Mouse (Mus musculus) erythroblast, adult 5-6 weeks (primary cell): ENCODE measurements around the gene Mrpl23. TPM values are rescaled to one million over a fixed set of nuclear protein-coding genes. Genes with fewer than 3 reads are reported as not detected.

Experiments used
- ATAC-seq: replicated peaks from 2 replicates; pipeline ENCODE4 v1.8.0; 2016; ENCODE audit warnings: moderate number of reproducible peaks, mild to moderate bottlenecking, moderate TSS enrichment, inconsistent platforms; ENCODE audit not compliant: poor library complexity, low FRiP score, severe bottlenecking
- total RNA-seq, 2 experiments: library from RNA; stranded (forward) in 1 of 2; stranded (reverse) in 1 of 2; fragments of 150-400 nt in 1 of 2; fragments of 200-764, 138-1000 nt in 1 of 2; gene quantifications; 2 replicates each; pipeline versions ENCODE4 v1.2.3 to v1.2.4; 2015 to 2017; ENCODE audit warnings: low replicate concordance in 2 of 2

The Mrpl23 gene
- total RNA-seq, 2 experiments from 2014 or later = 3.7 TPM; not detected in 1

GRCm38 (mm10) chr7:142516221-142516978 lies 16.1 kb upstream of the Mrpl23 start:
- 0 out of 2 replicates have a peak, but pooled peaks have one; percentile 25 for ATAC-seq

GRCm38 (mm10) chr7:142517531-142517930 lies 15.0 kb upstream of the Mrpl23 start:
- no peak for ATAC-seq

DNA sequence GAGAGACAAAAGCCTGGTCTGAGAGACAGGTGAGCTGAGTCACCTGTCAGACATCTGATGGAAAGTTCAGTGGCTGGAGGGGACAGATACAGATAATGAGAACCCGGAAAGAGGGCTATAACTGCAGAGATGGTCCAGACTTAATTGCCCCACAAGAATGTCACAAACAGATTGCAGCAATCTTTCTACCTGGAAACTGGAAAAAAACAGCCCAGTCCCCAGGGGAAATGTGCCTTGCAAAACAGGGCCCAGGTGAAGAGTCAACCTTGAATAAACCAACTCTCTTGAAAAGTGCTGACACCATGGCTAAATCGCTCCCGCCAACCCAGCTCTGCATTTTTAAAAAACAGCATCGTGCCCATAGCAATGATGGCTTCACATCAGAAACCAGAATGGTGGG lies 12.2 kb upstream of the Mrpl23 start:
- ATAC-seq = no peak

DNA sequence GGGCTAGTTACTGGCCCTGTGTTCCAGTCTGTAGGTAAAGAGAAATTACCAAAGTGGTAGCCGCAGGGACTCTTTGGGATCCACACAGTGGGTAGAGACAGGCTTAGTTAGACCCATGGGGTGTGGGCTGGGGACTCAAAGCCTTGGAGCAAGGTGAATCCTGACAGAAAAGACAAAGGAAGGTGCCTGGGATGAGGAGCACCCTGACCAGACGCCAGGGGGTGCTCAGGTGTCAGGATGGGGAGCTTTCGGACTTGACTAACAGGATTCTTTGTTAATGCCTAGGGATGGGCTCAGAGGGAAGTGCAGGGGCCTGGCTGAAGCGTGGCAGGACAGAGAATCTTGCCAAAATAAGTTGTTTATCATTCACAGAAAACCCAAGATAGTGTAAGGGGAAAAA lies 10.1 kb upstream of the Mrpl23 start:
- no peak for ATAC-seq

DNA sequence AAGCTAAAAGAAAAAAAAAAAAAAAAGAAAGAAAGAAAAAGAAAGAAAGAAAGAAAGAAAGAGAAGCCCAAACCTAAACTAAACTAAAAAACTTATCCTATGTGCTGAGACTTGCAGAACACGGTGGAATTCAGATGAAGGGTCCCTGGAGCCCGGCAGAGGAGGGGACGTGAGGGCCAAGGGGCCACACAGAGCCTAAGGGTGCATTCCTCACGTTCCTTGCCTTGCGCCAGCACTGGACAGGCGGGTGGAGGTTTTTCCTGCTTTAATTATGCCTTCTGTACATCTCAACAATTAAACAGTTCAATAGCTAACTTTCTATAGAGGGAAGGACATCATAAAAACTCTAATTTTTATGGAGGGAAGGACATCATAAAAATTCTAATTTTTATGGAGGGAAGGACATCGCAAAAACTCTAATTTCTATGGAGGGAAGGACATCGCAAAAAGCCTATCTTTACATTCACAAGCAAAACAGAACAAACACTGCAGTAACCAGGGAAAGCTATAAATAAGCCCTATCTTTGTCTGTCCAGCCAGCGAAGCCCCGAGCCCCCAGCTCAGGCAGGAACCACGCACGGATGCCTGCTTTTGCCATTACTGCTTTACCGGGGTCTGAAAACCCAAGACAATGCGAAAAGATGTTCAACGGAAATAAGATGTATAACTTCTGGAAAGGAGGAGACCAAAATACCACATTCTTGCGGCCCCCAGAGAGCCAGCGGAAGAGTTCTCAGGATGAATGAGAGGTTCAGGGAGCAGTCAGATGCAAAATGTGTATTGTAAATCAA lies 9.1 kb upstream of the Mrpl23 start:
- no peak for ATAC-seq

DNA sequence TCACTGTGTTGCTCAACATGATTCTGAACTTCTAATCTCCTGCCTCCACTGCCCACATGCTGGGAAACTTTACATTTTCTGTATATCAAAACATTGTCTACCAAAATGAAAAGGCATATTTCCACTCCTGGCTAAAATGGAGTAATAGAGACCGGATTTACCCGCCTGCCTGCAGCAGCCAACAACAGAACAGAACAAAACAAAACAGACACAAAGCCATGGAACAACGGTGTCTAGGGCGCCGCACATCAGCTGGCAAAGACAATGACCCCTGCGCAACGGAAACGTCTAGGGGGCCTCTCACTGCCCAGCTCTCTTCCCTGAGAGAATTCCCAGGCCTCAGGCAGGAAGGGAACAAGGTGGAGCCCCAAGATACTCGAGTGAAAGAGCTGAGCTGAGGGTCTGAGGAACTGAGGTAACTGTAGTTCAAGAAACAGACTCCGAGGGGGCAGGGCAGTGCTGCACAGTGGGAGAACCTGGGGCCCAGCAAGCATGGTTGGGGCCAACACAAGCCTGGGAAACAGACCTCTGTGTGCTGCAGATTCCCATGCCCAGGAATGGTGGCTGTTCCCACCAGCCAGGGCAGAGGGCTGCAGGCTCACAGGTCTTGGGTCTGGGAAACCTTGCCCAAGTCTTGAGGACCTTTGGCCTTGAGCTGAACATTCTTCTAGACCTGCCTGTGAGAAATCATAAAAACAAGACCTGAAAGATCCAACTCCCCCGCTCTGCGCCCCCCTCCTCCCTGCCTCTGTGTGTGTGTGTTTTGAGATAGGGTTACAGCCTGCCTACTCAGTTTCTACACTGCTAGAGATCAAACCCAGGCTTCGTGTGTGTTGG lies 6.9 kb upstream of the Mrpl23 start:
- ATAC-seq = no peak

- no peak for ATAC-seq
Observed at GRCm38 (mm10) chr7:142529350-142529749, 3.1 kb upstream of the Mrpl23 start.

GRCm38 (mm10) chr7:142531973-142532521 lies 439 bp upstream of the Mrpl23 start:
- ATAC-seq = no peak

DNA sequence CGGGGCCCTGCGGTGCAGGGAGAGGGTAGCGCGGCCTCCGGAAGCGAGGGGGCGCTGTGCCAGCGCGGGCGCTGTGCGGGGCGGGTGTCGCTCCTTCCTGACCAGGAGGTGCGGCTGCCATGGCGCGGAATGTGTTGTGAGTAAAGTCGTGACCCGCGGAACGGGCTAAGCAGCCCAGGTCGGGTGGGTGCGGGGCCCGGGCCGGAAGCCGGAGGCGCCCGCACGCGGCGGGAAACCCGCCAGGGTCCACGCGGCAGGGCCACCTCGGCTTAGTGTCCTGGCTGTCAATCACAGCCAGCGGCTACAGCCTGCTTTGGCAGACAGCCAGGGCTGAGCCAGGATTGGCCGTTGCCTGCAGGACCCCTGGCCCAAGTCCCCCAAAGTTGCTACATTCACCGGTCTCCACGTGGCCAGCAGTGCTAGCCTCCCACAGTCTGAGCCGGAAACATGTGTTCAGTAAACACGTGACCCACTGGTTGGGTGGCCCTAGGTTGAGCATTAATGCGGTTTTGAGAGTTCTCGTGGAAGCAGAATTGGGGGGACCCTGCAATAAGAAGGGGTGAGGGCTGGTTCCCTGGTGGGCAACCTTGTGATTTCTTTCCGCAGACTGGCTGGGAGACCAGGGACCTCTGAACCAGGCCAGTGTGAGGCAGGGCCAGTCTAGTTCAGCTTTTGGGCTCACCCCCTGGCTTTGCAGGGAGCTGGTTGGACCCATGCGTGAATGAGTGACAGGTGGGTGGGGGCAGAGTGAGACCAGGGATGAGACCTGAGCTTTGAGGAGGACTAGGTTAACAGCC lies 771 bp downstream of the Mrpl23 start:
- 0 out of 2 replicates have a peak, but pooled peaks have one; percentile 36 for ATAC-seq

- ATAC-seq = no peak
Observed at GRCm38 (mm10) chr7:142535116-142535515, 2.6 kb downstream of the Mrpl23 start.

- no peak for ATAC-seq
Observed at GRCm38 (mm10) chr7:142535832-142536231, 3.3 kb downstream of the Mrpl23 start.

GRCm38 (mm10) chr7:142537181-142537580 lies 4.7 kb downstream of the Mrpl23 start:
- ATAC-seq = no peak

- peak; percentile 47; the same call in 1 of the 2 replicates for ATAC-seq
Observed at GRCm38 (mm10) chr7:142537879-142538278, 5.4 kb downstream of the Mrpl23 start.

DNA sequence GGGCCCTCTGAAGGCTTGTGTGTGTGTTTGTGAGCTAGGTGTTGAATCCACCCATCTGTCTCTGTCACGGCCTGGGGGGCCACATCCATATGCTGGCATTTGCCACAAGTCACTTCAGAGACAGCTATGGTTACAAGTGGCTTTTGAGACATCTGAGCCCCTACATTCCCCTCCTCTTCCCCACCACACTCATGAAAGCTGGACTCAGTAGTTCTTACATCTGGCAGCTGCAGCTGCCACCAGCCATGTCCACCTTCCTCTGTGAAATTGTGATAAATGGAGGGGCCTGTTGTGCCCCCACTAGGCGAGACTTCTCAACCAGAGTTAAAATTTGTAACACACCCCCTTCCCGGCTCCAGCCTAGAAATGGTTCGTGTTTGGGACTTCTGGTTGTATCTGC lies 5.8 kb downstream of the Mrpl23 start:
- ATAC-seq = no peak

DNA sequence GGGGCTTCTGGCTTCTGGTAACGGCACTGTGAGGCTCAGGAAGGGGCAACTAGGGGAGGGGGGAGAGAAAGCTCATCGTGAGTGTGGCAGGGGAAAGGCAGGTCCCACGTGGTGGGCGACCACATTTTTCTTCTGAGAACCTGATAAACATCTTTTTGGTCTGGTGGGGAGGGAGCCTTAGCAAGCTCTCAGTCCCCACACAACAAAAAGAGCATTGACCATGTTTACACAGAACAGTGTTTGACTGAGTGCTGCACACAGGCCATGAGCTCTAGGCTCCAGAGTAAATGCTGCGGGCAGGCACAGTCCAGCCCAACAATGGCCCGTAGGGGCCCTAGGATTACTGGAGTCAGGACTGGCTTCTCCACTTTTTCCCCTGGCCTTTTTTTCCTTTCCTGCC lies 6.3 kb downstream of the Mrpl23 start:
- ATAC-seq = no peak

DNA sequence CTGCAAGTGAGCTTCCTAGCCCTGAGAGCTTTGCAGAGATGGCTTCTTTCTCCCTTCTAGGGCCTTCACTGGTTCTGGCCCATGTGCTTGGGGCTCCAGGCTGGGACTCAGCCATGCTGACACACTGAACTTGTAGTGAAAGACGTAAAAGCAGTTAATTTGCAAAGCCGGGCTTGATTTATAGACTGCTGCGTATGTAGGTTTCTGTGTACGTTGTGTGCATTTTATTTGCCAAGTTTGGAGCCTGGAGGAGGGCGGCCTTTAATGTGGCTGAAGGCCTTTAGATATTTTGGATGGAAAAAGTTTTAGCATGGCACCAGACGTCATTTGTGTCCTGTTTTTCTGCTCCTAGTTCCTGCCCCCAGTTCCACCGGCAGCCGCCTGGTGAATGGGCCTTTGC lies 7.3 kb downstream of the Mrpl23 start:
- ATAC-seq = no peak

DNA sequence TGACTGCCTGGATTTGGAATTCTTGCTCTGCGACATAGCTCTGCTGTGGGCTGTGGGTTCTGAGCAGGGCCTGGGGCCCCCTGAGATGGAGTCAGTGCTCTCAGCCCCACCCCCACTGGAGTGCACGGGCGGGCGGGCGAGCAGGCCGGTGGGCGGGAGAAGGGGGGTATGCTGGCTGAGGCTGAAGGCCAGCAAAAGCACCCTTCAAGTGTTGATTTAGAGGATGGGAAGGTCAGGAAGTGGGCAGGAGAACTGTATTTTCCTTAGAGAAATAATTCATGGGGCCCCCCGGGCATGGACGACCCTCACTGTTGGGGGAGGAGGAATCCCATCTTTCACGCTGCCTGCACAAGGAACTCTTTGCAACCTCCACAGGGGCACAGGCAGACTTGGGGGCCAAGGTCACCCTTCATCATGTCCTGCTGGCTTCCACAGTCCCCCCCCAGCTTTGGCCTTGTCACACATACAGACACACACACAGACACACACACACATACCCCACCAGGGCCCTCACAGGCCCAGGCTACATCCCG lies 10.4 kb downstream of the Mrpl23 start:
- ATAC-seq = no peak

DNA sequence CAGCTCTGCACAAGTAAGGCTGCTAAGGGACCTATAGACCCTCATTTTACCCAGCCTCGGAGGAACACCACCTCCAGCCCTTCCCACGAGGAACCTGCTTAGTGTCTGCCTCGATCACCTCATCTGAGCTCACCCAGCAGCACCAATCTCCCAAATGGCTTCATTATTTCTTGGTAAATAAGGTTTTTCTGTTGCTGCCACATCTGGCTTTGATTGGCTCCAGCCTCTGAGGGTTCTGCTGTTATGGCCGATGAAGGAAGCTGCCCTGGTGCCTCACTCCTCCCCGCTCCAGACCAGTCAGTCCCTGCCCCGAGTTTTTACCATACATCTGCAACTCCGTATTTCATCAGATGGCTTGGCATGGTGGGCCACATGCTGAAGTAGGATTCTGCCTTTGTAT lies 13.5 kb downstream of the Mrpl23 start:
- no peak for ATAC-seq

DNA sequence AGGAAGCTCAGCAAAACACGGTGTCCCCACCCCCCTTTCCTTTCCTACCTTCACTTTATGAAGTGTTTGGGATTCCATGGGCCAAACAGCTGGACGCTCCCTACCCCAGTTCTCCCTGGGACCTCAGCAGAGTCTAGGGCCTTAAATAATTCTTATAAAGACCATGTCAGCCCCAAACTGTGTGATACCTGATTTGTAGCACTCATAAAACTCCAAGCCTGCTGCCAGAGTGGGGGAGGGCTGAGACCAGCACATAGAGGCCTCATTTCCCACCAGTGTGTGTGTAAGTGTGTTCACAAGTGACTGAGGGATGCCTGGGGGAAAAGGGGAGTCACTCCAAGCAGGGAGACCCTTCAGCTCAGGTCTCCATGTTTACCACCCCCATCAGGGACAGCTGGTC lies 15.4 kb downstream of the Mrpl23 start:
- ATAC-seq = no peak
